10 mouse cellular contexts compared by ENCODE assay signal in the genomic region with DNA sequence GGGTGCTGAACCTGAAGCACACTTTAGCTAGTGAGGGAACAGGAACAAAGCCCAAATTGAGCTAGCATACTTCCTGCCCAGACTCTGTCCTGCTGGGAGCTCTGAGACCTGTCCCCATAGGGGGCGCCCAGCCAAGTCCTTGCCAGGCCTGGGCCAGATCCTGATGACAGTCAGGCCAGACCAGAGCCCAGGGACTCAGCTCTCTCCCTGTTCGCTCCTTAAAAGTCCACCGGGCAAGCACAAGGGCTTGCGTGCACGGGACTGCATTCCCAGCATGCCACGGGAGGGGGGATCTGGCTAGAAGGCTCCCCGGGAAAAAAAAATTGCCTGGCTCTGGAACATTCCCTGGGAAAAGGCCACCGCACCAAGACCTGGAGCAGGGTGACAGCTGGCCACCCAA. TPM values are rescaled to one million over a fixed set of nuclear protein-coding genes. Genes with fewer than 3 reads are reported as not detected.
DNase-seq lines count a peak whose midpoint lies in the region; ATAC-seq and TF ChIP-seq lines count a peak whose summit lies in the region.
"Had no signal": no experiment of that assay in that cellular context is flagged by ENCODE, and none has a peak within 500 bp of the region (broad histone marks: within the 10 kb centered on the region; RNA-seq: fewer than 3 reads in every experiment).

No protein-coding gene starts in this region.

- no peaks in the 10 kb centered on the region for H3K27me3 ChIP-seq in hindbrain, postnatal 0 days (ENCODE audit: insufficient read depth, low read length)
- H3K27me3 ChIP-seq in hindbrain, embryonic 10.5 days (ENCODE audit: insufficient read depth, poor library complexity, severe bottlenecking): no peaks in the 10 kb centered on the region
- no peaks in the 10 kb centered on the region for H3K27me3 ChIP-seq in embryonic facial prominence, embryonic 15.5 days
- H3K27me3 ChIP-seq: liver, embryonic 13.5 days had no signal

- no peak overlapping the region for H3K9ac ChIP-seq in hindbrain, postnatal 0 days (replicated peaks; ENCODE audit: low read length)
- no peak overlapping the region for H3K9ac ChIP-seq in embryonic facial prominence, embryonic 15.5 days
- H3K9ac ChIP-seq: liver, embryonic 13.5 days had no signal

- H3K9me3 ChIP-seq in hindbrain, postnatal 0 days (ENCODE audit: low read length): no peaks in the 10 kb centered on the region
- no peaks in the 10 kb centered on the region for H3K9me3 ChIP-seq in hindbrain, embryonic 10.5 days
- no peaks in the 10 kb centered on the region for H3K9me3 ChIP-seq in embryonic facial prominence, embryonic 15.5 days (replicated peaks)
- H3K9me3 ChIP-seq: liver, embryonic 13.5 days had no signal

- no peak for ATAC-seq in hindbrain, postnatal 0 days
- no peak for ATAC-seq in embryonic facial prominence, embryonic 15.5 days (ENCODE audit: insufficient number of reproducible peaks, low FRiP score, low TSS enrichment, low read depth)
- no peak for ATAC-seq in megakaryocyte progenitor cell, adult 5-6 weeks (replicated peaks; ENCODE audit: poor library complexity)

- no peaks in the 10 kb centered on the region for H3K36me3 ChIP-seq in hindbrain, postnatal 0 days (ENCODE audit: insufficient read depth, low read length)
- H3K36me3 ChIP-seq in hindbrain, embryonic 10.5 days: no peaks in the 10 kb centered on the region
- H3K36me3 ChIP-seq in embryonic facial prominence, embryonic 15.5 days: no peaks in the 10 kb centered on the region
- H3K36me3 ChIP-seq: liver, embryonic 13.5 days had no signal

- WGBS in hindbrain, postnatal 0 days: 45% methylated on average over 8 of the region's 8 CpGs
- WGBS in hindbrain, embryonic 10.5 days: 51% methylated on average over 8 of the region's 8 CpGs
- WGBS in embryonic facial prominence, embryonic 15.5 days: 44% methylated on average over 8 of the region's 8 CpGs

- no peak overlapping the region for H3K4me3 ChIP-seq in hindbrain, postnatal 0 days (ENCODE audit: low read length)
- H3K4me3 ChIP-seq in hindbrain, embryonic 10.5 days: no peak overlapping the region
- no peak overlapping the region for H3K4me3 ChIP-seq in embryonic facial prominence, embryonic 15.5 days (replicated peaks)
- H3K4me3 ChIP-seq: liver, embryonic 13.5 days had no signal

- no peak overlapping the region for H3K27ac ChIP-seq in hindbrain, postnatal 0 days
- no peak overlapping the region for H3K27ac ChIP-seq in hindbrain, embryonic 10.5 days
- peak overlapping the region; percentile 65; the same call in 1 of the 2 replicates for H3K27ac ChIP-seq in embryonic facial prominence, embryonic 15.5 days (replicated peaks)
- H3K27ac ChIP-seq: liver, embryonic 13.5 days had no signal

- peak; percentile 30 for TF ChIP-seq CTCF in hindbrain, postnatal 0 days (IDR thresholded peaks at IDR 0.05; ENCODE audit: low read depth)

- no peak overlapping the region for H3K4me2 ChIP-seq in hindbrain, postnatal 0 days (ENCODE audit: low read depth, low read length)
- no peak overlapping the region for H3K4me2 ChIP-seq in embryonic facial prominence, embryonic 15.5 days (replicated peaks)
- H3K4me2 ChIP-seq: liver, embryonic 13.5 days had no signal

- no peaks in the 10 kb centered on the region; the same call in 1 of the 2 replicates for H3K4me1 ChIP-seq in hindbrain, postnatal 0 days (ENCODE audit: insufficient read depth, low read length)
- H3K4me1 ChIP-seq in hindbrain, embryonic 10.5 days (replicated peaks): peaks cover 15% of the 10 kb centered on the region
- peaks cover 44% of the 10 kb centered on the region for H3K4me1 ChIP-seq in embryonic facial prominence, embryonic 15.5 days
- H3K4me1 ChIP-seq: liver, embryonic 13.5 days had no signal

- peak; percentile 36 for DNase-seq in hindbrain, postnatal 0 days (ENCODE audit: low spot score)
- no peak for DNase-seq in hindbrain, embryonic 10.5 days (ENCODE audit: low spot score)
- peak; percentile 15 for DNase-seq in adipocyte (ENCODE audit: low spot score)
- peak; percentile 75 for DNase-seq in kidney, postnatal 10 days
- DNase-seq in urinary bladder, postnatal 4 days (ENCODE audit: low spot score in 2 of 2): peak; percentile 61 to 73
- no peak for DNase-seq in thymus, postnatal 14 days
- DNase-seq: liver, embryonic 13.5 days had no signal

RNA-seq across cellular contexts. Expression of a gene that starts 41.4 kb away (rescaled TPM):
- total RNA-seq in hindbrain, postnatal 0 days (2014; rRNA removed): not detected in 2 replicates
- polyA plus RNA-seq in hindbrain, postnatal 0 days (2015; fragmentation: Nextera tagmentation; extraction: Ambion mirVana): not detected in 2 replicates
- polyA plus RNA-seq in hindbrain, embryonic 10.5 days (2016; fragmentation: Nextera tagmentation; extraction: Ambion mirVana): not detected in 2 replicates
- polyA plus RNA-seq in embryonic facial prominence, embryonic 15.5 days (2015; fragmentation: Nextera tagmentation; extraction: Ambion mirVana): not detected in 2 replicates
- not detected in 2 replicates for total RNA-seq in megakaryocyte progenitor cell, adult 5-6 weeks (2015)
- total RNA-seq in megakaryocyte progenitor cell, adult 5-6 weeks (2017): not detected in 2 replicates
- polyA plus RNA-seq: liver, embryonic 13.5 days; spleen, adult 2 months had no signal

RNA-seq across cellular contexts. Expression of a gene that starts 50.2 kb away (rescaled TPM):
- not detected in 2 replicates for total RNA-seq in hindbrain, postnatal 0 days (2014; rRNA removed)
- polyA plus RNA-seq in hindbrain, postnatal 0 days (2015; fragmentation: Nextera tagmentation; extraction: Ambion mirVana): not detected in 2 replicates
- 2.8 and 3.9 TPM in 2 replicates for polyA plus RNA-seq in hindbrain, embryonic 10.5 days (2016; fragmentation: Nextera tagmentation; extraction: Ambion mirVana)
- 0.16 TPM in 1 of 2 replicates, not detected in the other for polyA plus RNA-seq in embryonic facial prominence, embryonic 15.5 days (2015; fragmentation: Nextera tagmentation; extraction: Ambion mirVana)
- 17.0 and 19.0 TPM in 2 replicates for total RNA-seq in megakaryocyte progenitor cell, adult 5-6 weeks (2015)
- total RNA-seq in megakaryocyte progenitor cell, adult 5-6 weeks (2017): 5.3 and 10.9 TPM in 2 replicates

Comparison
In these comparisons a context has a peak if more than half of its experiments do, and no peak if none do; other contexts are left out.
1. DNase-seq: peak in hindbrain, postnatal 0 days (single experiment), adipocyte (single experiment), kidney, postnatal 10 days (single experiment) and urinary bladder, postnatal 4 days (2 of 2); none in hindbrain, embryonic 10.5 days (single experiment) and thymus, postnatal 14 days (single experiment).